Mouse (Mus musculus) neural tube, embryonic 15.5 days (tissue): ENCODE results near the gene St6gal2. TPM values are rescaled to one million over a fixed set of nuclear protein-coding genes. Genes with fewer than 3 reads are reported as not detected.

ENCODE experiments used
- ATAC-seq: fragments of 200-750 bp; cut with Nextera tagmentation; 2 replicates; pipeline ENCODE4 v1.8.0; 2017; ENCODE audit warnings: mild to moderate bottlenecking, moderate TSS enrichment, moderate library complexity; ENCODE audit not compliant: low FRiP score
- H3K27ac ChIP-seq: fragments of 300-500 bp; sonication (generic); replicated peaks from 2 replicates; pipeline ENCODE4 v1.5.1; 2015; ENCODE audit warnings: mild to moderate bottlenecking, inconsistent platforms
- H3K27me3 ChIP-seq: fragments of 300-500 bp; sonication (generic); replicated peaks from 2 replicates; pipeline ENCODE4 v1.6.1; 2015; ENCODE audit warnings: inconsistent platforms
- H3K36me3 ChIP-seq: fragments of 300-500 bp; sonication (generic); 2 replicates; pipeline ENCODE4 v1.6.1; 2015; ENCODE audit warnings: inconsistent platforms
- H3K4me1 ChIP-seq: fragments of 300-500 bp; sonication (generic); 2 replicates; pipeline ENCODE4 v1.6.1; 2015; ENCODE audit warnings: inconsistent platforms
- H3K4me2 ChIP-seq: fragments of 300-500 bp; sonication (generic); 2 replicates; pipeline ENCODE4 v1.6.1; 2015; ENCODE audit warnings: inconsistent platforms, mild to moderate bottlenecking, moderate library complexity
- H3K4me3 ChIP-seq: fragments of 300-500 bp; sonication (generic); replicated peaks from 2 replicates; pipeline ENCODE4 v1.5.1; 2015; ENCODE audit warnings: mild to moderate bottlenecking, inconsistent platforms
- H3K9ac ChIP-seq: fragments of 300-500 bp; sonication (generic); replicated peaks from 2 replicates; pipeline ENCODE4 v1.6.1; 2015; ENCODE audit warnings: mild to moderate bottlenecking, inconsistent platforms
- H3K9me3 ChIP-seq: fragments of 300-500 bp; sonication (generic); replicated peaks from 2 replicates; pipeline ENCODE4 v1.6.1; 2016; ENCODE audit warnings: inconsistent platforms
- whole genome bisulfite sequencing: fragments of 180-500 bp; shearing (Covaris S2); methylation state at CpG from one replicate; pipeline ENCODE4 v1.1.7; 2015; ENCODE audit warnings: mixed read lengths; 5-methylcytosine and 5-hydroxymethylcytosine counted together
- polyA plus RNA-seq: library from polyadenylated mRNA; unstranded; fragments of >200 nt; fragmentation: Nextera tagmentation; extraction: Ambion mirVana; gene quantifications from 2 replicates; pipeline ENCODE4 v1.2.1, GENCODE M21; 2015

St6gal2 gene
- 21.9 and 25.2 TPM in 2 replicates for polyA plus RNA-seq

DNA sequence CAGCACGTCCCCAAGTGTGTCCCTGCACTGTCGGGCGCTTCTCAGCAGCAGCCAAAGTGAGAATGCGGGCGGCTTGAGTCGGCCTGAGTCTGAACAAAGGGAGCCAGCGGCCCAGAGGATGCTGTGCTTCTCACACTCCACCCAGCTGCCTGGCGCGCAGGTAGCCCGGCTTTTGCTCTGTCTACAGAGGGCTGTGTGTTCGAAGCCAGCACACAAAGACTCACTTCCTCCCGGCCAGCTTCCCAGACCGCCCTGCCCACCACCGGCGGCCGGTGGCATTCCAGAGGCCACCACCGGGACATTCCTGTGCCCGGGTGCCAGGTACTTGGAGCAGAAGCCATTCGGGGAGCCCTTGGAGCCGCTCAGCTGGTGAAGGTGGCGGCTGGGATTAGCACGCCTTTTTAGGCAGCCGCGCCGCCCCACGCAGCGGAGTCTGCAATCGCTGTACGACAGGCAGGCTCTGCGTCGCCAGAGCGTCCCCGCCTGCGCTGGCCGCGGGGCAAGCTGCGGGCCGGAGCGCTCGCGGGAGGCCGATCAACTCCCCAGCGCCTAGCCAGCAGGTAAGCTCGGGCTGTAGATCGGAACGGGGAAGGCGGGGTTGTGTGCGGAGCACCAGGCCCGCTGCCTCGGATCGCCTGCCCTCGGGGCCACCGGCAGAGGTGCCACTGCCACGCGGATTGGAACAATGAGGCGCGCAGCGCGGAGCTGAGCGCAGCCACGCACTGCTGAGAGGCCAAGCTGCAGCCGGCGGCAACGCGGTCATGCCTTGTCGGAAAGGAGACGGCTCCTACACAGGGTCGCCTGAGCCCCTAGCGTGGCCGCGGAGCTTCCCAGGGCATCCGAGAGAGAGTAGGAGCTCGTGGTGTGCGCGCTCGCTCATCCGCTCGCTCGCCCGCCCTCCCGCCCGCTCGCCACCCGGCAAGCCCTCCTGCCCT is at the start of gene St6gal2:
TSS of gene St6gal2 (plus strand) at position 133 of the 935 bp plus-strand sequence.
- Histone ChIP-seq H3K9ac (peak within 1 kb of the TSS; percentile 95), H3K27ac (peak within 1 kb of the TSS; percentile 97), H3K4me2 (peak within 1 kb of the TSS; percentile 70), H3K9me3 (no peaks in the 10 kb centered on the region), H3K27me3 (no peaks in the 10 kb centered on the region), H3K4me3 (peak within 1 kb of the TSS; percentile 76), H3K4me1 (peaks cover 23% of the 10 kb centered on the region), H3K36me3 (no peaks in the 10 kb centered on the region)
- ATAC-seq: peak; percentile 92
- WGBS: under 1% methylated on average over 74 of the region's 84 CpGs

DNA sequence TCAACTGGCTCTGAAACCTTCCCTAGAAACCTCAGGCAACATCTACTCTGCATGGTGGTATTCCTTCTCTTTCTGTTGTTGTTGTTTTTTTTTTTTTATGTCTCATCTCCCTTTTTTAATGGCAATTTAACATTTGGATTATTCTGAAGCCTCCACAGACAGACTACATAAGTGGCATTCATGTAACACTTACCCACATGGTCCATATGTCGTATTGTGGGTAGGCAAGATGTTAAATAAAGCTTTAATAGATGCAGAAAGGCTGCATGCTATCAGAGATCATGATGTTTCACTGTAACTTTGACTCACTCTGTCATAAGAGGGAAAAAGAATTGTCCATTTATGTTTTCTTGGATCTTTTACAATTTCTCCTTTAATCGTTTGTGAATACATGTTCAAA is 39.1 kb upstream of the St6gal2 start:
- Histone ChIP-seq H3K36me3 (no peaks in the 10 kb centered on the region), H3K4me1 (no peaks in the 10 kb centered on the region), H3K27ac (no peak overlapping the region), H3K27me3 (no peaks in the 10 kb centered on the region), H3K9ac (no peak overlapping the region), H3K4me3 (no peak overlapping the region), H3K9me3 (no peaks in the 10 kb centered on the region), H3K4me2 (no peak overlapping the region)
- no peak for ATAC-seq
- WGBS: 87% methylated on average over 2 of the region's 2 CpGs

DNA sequence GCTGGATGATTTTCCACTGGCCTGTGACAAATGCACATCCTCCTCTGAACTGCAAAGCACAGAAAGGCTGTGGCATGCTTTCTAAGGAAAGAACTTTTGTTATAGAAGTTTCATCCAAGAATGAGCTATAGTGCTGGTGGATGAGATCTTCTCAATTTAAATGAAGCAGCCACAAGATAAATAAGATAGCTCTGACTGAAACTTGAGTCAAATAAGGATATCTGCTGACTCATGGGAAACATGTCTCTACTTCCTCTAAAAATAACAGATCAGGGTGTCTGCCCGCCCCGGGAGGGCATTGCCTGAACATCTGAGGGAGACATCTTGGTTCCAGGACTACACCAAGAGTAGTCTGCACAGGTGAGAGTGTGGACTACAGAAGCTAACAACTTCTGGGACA is 28.7 kb upstream of the St6gal2 start:
- WGBS: 92% methylated on average over 2 of the region's 2 CpGs
- H3K4me3 ChIP-seq: no peak overlapping the region
- no peak for ATAC-seq
- H3K9ac ChIP-seq: no peak overlapping the region
- H3K36me3 ChIP-seq: no peaks in the 10 kb centered on the region
- H3K9me3 ChIP-seq: no peaks in the 10 kb centered on the region
- no peak overlapping the region for H3K4me2 ChIP-seq
- no peaks in the 10 kb centered on the region for H3K27me3 ChIP-seq
- no peaks in the 10 kb centered on the region for H3K4me1 ChIP-seq
- no peak overlapping the region for H3K27ac ChIP-seq

DNA sequence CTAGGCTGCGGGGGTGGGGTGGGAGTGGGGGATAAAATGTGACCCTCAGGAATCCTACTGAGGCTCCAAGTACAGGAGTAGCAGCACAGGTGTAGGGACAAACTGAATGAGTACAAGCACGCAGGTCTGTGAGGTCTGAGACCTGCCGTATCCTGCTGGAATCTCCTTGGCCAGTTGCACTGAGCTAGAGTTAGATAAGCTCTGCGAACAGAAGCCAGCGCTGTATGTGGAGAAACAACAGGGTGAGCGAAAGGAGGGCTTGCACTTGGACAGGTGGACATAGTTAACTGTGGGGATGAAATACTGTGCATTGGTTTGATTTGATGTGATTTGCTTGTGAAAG is 974 bp downstream of the St6gal2 start:
- H3K4me3 ChIP-seq: peak overlapping the region; percentile 76
- H3K9me3 ChIP-seq: no peaks in the 10 kb centered on the region
- no peaks in the 10 kb centered on the region for H3K27me3 ChIP-seq
- peak overlapping the region; percentile 70 for H3K4me2 ChIP-seq
- peak overlapping the region; percentile 97 for H3K27ac ChIP-seq
- H3K36me3 ChIP-seq: no peaks in the 10 kb centered on the region
- ATAC-seq: peak; percentile 79
- peak overlapping the region; percentile 95 for H3K9ac ChIP-seq
- 2% methylated on average over 6 of the region's 6 CpGs for WGBS
- peaks cover 23% of the 10 kb centered on the region for H3K4me1 ChIP-seq

DNA sequence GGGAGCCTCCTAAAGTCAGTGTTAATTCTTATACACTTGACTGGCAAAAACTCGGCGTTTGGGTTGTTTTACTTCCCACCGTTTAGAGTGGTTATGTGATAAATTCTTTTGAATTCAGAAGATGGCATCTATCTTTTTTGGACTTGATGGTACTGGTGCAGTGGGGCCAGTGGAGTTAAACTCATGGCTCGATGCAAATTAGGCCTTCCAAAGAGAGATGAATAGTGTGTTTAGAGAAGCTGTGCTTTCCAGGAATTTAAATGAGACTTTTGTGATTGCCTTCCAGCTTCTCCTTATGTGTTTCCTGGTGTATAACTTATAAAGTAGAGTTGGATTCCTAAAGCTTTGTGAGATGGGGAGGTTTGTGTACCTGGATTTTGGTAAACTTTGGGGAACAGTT is 1.5 kb downstream of the St6gal2 start:
- H3K36me3 ChIP-seq: no peaks in the 10 kb centered on the region
- no peaks in the 10 kb centered on the region for H3K9me3 ChIP-seq
- no peaks in the 10 kb centered on the region for H3K27me3 ChIP-seq
- WGBS: 8% methylated on average over 4 of the region's 4 CpGs
- H3K27ac ChIP-seq: peak overlapping the region; percentile 97; the same call in 1 of the 2 replicates
- H3K4me3 ChIP-seq: peak overlapping the region; percentile 76
- peak overlapping the region; percentile 95 for H3K9ac ChIP-seq
- ATAC-seq: no peak
- H3K4me2 ChIP-seq: peak overlapping the region; percentile 70
- H3K4me1 ChIP-seq: peaks cover 23% of the 10 kb centered on the region

DNA sequence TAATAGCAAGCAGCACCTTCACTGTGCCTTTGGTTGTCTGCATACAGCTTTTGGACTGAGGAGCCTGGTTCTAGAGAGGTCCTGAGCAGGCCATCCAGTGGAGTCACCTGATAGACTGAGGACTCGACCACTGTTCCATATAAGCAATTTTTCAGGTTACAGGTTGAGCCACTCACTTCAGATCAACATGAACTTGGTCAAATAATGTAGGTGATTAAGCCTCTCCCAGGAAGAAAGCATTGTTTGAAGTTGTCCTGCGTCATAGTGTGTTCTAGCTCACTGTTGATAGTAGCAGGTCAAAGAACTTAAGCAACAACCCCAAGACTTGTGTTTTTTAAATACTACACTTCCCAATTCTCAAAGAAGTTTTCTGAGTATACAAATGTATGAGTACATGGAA is 5.8 kb downstream of the St6gal2 start:
- peaks cover 17% of the 10 kb centered on the region for H3K4me1 ChIP-seq
- H3K36me3 ChIP-seq: no peaks in the 10 kb centered on the region
- no peak overlapping the region for H3K9ac ChIP-seq
- no peak overlapping the region for H3K4me3 ChIP-seq
- H3K9me3 ChIP-seq: no peaks in the 10 kb centered on the region
- no peaks in the 10 kb centered on the region for H3K27me3 ChIP-seq
- 74% methylated on average over 2 of the region's 2 CpGs for WGBS
- ATAC-seq: no peak
- H3K4me2 ChIP-seq: no peak overlapping the region
- H3K27ac ChIP-seq: no peak overlapping the region

DNA sequence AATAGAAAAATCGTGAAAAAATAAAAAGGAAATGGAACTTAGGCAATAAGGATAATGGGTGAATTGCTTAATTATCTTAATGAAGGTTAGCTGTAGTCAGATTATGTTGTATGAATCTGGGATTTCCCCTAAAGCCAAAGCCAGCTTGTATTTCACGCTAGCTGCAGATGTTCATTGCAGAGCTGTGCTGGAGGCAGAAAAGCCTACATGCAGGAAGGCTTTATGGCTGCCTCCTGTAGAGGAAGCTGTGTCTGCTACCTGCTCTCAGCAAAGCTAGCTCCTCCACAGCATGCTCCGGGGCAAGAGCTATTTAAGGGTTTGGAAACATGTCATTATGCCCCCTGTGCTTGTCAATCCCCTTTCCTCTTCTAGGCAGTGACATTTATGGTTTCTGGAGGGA is 9.3 kb downstream of the St6gal2 start:
- H3K36me3 ChIP-seq: no peaks in the 10 kb centered on the region
- 55% methylated on average over 3 of the region's 3 CpGs for WGBS
- no peaks in the 10 kb centered on the region; the same call in 1 of the 2 replicates for H3K4me1 ChIP-seq
- no peak for ATAC-seq
- no peak overlapping the region for H3K4me2 ChIP-seq
- H3K27ac ChIP-seq: no peak overlapping the region
- no peak overlapping the region for H3K4me3 ChIP-seq
- H3K9ac ChIP-seq: no peak overlapping the region
- H3K27me3 ChIP-seq: no peaks in the 10 kb centered on the region
- H3K9me3 ChIP-seq: no peaks in the 10 kb centered on the region

DNA sequence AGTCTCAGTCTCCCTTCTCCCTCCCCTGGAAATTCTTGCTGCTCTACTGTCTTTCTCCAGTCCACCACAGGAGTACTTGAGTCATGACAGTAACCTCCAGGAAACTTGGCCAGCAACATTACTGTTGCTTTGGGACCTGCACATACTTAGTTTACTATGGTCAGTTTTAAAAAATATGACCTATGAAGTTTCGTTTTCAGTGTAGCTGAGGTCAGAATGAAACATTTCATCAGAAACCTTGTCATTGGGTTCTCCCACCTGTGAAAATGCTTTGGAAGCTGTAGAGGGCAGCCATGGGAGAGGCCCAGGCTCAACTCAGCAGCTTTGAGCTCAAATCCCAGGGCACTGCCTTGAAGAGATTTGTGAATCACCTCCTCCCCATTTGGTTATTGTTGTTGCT is 15.0 kb downstream of the St6gal2 start:
- Histone ChIP-seq H3K27ac (no peak overlapping the region), H3K9me3 (no peaks in the 10 kb centered on the region), H3K4me2 (no peak overlapping the region), H3K4me1 (no peaks in the 10 kb centered on the region), H3K4me3 (no peak overlapping the region), H3K9ac (no peak overlapping the region), H3K36me3 (no peaks in the 10 kb centered on the region), H3K27me3 (no peaks in the 10 kb centered on the region)
- ATAC-seq: no peak
- 88% methylated on average over 1 of the region's 1 CpGs for WGBS

DNA sequence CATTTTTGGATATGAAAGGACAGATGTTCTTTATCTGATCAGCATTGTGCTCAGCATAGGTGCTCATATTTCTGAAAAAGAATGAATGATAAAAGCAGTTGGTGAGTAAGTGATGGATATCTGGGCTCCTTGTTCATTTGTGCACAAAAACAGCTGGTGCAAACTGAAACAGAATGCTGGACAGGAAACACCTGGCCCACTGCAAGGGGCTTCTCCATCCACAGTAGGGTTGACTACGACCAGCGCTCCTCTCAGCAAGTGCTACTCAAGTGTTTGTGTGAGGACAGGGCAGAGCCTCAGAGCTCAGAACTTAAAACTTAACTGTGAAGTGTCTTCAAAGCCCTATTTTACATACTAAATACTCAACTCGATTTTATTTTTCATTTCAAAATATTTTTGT is 22.4 kb downstream of the St6gal2 start:
- H3K36me3 ChIP-seq: 0 out of 2 replicates have a peak, but pooled peaks cover 2% of the 10 kb centered on the region
- H3K27me3 ChIP-seq: no peaks in the 10 kb centered on the region
- H3K4me3 ChIP-seq: no peak overlapping the region
- 88% methylated on average over 3 of the region's 3 CpGs for WGBS
- H3K27ac ChIP-seq: no peak overlapping the region
- no peak for ATAC-seq
- no peaks in the 10 kb centered on the region for H3K9me3 ChIP-seq
- H3K4me2 ChIP-seq: no peak overlapping the region
- H3K9ac ChIP-seq: no peak overlapping the region
- H3K4me1 ChIP-seq: no peaks in the 10 kb centered on the region

DNA sequence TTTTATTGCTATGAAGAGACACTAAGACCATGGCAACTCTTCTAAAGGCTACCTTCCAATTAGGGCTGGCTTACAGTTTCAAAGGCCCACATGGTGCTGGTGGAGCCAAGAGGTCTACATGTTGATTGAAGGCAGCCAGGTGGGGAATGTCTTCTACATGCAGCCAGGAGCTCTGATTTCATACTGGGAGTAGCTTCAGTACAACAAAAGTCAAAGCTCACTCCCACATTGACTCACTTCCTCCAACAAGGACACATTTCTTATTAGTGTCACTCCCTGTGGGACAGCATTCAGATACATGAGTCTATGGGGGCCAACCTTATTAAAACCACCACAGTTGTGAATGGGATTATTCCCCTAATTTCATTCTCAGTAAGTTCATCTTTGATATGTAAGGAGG is 23.8 kb downstream of the St6gal2 start:
- Histone ChIP-seq H3K4me2 (no peak overlapping the region), H3K9me3 (no peaks in the 10 kb centered on the region)

DNA sequence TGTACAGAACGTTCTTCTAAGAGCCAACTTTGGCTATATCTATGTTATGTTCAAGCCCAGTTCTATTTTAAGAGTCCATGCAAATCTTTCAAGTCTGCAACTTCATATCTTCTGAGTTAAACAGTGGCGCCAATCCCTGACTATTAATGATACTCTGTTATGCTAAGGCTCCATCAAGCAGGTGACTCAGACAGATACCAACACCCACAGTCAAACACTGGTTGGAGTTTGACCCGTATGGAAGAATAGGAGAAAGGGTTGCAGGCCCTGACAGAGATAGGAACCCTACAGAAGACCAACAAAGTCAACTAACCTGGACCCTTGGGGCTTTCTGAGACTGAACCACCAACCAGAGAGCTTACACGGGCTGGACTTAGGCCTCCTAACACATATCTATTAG is 30.8 kb downstream of the St6gal2 start:
- WGBS: 93% methylated on average over 4 of the region's 4 CpGs
- no peaks in the 10 kb centered on the region for H3K9me3 ChIP-seq
- no peak overlapping the region for H3K4me2 ChIP-seq
- no peak overlapping the region for H3K9ac ChIP-seq
- H3K36me3 ChIP-seq: no peaks in the 10 kb centered on the region
- no peaks in the 10 kb centered on the region for H3K27me3 ChIP-seq
- H3K4me1 ChIP-seq: peaks cover 10% of the 10 kb centered on the region; the same call in 1 of the 2 replicates
- H3K4me3 ChIP-seq: no peak overlapping the region
- no peak for ATAC-seq
- H3K27ac ChIP-seq: no peak overlapping the region

More for the DNA sequence above, 23.8 kb downstream of the St6gal2 start:
- Histone ChIP-seq H3K9ac (no peak overlapping the region), H3K36me3 (0 out of 2 replicates have a peak, but pooled peaks cover 2% of the 10 kb centered on the region), H3K4me1 (no peaks in the 10 kb centered on the region), H3K27me3 (no peaks in the 10 kb centered on the region), H3K4me3 (no peak overlapping the region), H3K27ac (no peak overlapping the region)
- no peak for ATAC-seq

DNA sequence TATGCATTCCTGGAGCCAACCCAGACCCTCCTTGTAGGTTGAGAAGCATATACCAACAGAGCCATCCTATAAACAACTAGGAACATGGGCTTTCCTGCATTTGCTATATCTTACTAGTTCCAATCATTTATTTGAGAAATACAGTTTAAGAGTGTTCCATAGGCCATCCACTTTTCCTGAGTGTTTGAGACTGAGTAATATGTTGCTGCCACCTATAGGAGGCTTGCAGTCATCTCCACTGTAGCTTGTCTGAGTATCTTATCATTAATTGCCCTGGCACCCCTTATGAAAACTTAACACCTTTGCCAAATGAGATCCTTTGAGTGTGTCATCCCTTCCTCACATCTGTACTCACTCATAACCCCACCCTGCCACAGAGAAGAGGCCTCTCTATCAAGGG is 32.2 kb downstream of the St6gal2 start:
- no peak overlapping the region for H3K4me2 ChIP-seq
- no peak overlapping the region for H3K4me3 ChIP-seq
- no peak overlapping the region for H3K27ac ChIP-seq
- ATAC-seq: peak; percentile 70
- no peaks in the 10 kb centered on the region for H3K27me3 ChIP-seq
- peaks cover 10% of the 10 kb centered on the region; the same call in 1 of the 2 replicates for H3K4me1 ChIP-seq
- H3K9ac ChIP-seq: no peak overlapping the region
- no peaks in the 10 kb centered on the region for H3K9me3 ChIP-seq
- H3K36me3 ChIP-seq: peaks cover 6% of the 10 kb centered on the region
